Mouse (Mus musculus) hindbrain, embryonic 10.5 days (tissue): ENCODE measurements at regions not wholly inside any gene's neighbourhood (a gene's known extent, or its start where the extent isn't known, plus 50 kb on each side); places are given as distances from the start of the nearest gene placed in this dataset.

ENCODE experiments used
- DNase-seq: peaks from one replicate; pipeline ENCODE4 v3.0.0-alpha.2; 2017; ENCODE audit warnings: low spot score
- H3K27ac ChIP-seq: fragments of 300-500 bp; sonication (generic); 2 replicates; pipeline ENCODE4 v1.5.1; 2016; ENCODE audit warnings: mild to moderate bottlenecking, moderate library complexity
- H3K27me3 ChIP-seq: fragments of 300-500 bp; sonication (generic); 2 replicates; pipeline ENCODE4 v1.6.1; 2016; ENCODE audit warnings: mild to moderate bottlenecking; ENCODE audit not compliant: poor library complexity, insufficient read depth, severe bottlenecking
- H3K36me3 ChIP-seq: fragments of 300-500 bp; sonication (generic); 2 replicates; pipeline ENCODE4 v1.6.1; 2016; ENCODE audit warnings: mild to moderate bottlenecking, moderate library complexity
- H3K4me1 ChIP-seq: fragments of 300-500 bp; sonication (generic); replicated peaks from 2 replicates; pipeline ENCODE4 v1.6.1; 2016; ENCODE audit warnings: mild to moderate bottlenecking
- H3K4me3 ChIP-seq: fragments of 300-500 bp; sonication (generic); 2 replicates; pipeline ENCODE4 v1.5.1; 2016; ENCODE audit warnings: mild to moderate bottlenecking, moderate library complexity
- H3K9me3 ChIP-seq: fragments of 300-500 bp; sonication (generic); 2 replicates; pipeline ENCODE4 v1.6.1; 2016; ENCODE audit warnings: mild to moderate bottlenecking, moderate library complexity
- WGBS: fragments of 180-500 bp; shearing (Covaris S2); methylation state at CpG from one replicate; pipeline ENCODE4 v1.1.7; 2016; 5-methylcytosine and 5-hydroxymethylcytosine counted together

DNA sequence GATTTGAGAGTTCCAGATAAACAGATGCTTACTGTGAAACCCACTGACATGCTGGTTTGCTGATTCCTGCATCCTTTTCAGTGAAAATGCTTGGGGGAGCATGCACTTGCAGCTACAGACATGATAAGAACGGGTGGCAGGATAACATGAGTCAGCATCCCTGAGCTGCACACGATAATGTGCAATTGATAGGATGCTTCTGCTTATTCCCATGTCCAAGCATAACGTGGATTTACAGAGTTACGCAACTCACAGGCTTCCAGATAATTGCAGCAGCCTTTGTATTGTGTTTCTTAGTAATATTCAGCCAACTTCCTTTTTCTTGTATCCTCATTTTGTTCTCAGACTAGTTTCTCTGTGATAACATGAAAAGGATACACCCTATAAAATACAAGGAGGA lies 245.7 kb downstream of the Flrt2 start:
- H3K27me3 ChIP-seq: no peaks in the 10 kb centered on the region
- WGBS: 91% methylated on average over 4 of the region's 4 CpGs
- DNase-seq: no peak
- H3K9me3 ChIP-seq: no peaks in the 10 kb centered on the region
- no peak overlapping the region for H3K4me3 ChIP-seq
- H3K27ac ChIP-seq: no peak overlapping the region
- no peaks in the 10 kb centered on the region for H3K36me3 ChIP-seq
- no peaks in the 10 kb centered on the region for H3K4me1 ChIP-seq

DNA sequence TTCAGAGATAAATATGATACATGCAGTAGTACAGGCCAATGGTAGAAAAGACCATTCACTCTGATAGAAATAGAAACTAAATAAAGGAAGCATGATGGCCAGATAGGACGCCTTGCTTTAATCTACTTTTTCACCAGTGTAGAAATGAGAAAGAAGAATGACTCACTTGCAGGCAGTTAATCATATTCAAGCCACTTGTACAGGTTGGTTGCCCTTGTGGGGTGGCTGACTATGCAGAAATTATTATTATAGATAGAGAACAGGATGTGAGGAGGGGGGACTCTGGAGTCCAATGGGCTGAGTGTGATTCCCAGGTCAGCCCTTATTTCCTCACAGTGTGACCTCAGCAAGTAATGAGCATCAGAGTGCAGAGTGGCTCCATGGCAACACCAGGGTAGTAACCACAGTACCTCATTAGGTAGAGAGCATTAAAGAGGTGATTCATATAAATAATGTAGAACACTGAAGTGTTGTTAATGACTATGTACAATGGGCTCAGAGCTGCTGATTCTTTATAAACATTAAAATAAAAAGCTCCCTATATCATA lies 248.5 kb downstream of the Flrt2 start:
- Histone ChIP-seq H3K27me3 (no peaks in the 10 kb centered on the region), H3K36me3 (no peaks in the 10 kb centered on the region), H3K27ac (no peak overlapping the region), H3K4me1 (no peaks in the 10 kb centered on the region), H3K4me3 (no peak overlapping the region), H3K9me3 (no peaks in the 10 kb centered on the region)
- 91% methylated on average over 1 of the region's 1 CpGs for WGBS
- DNase-seq: no peak

DNA sequence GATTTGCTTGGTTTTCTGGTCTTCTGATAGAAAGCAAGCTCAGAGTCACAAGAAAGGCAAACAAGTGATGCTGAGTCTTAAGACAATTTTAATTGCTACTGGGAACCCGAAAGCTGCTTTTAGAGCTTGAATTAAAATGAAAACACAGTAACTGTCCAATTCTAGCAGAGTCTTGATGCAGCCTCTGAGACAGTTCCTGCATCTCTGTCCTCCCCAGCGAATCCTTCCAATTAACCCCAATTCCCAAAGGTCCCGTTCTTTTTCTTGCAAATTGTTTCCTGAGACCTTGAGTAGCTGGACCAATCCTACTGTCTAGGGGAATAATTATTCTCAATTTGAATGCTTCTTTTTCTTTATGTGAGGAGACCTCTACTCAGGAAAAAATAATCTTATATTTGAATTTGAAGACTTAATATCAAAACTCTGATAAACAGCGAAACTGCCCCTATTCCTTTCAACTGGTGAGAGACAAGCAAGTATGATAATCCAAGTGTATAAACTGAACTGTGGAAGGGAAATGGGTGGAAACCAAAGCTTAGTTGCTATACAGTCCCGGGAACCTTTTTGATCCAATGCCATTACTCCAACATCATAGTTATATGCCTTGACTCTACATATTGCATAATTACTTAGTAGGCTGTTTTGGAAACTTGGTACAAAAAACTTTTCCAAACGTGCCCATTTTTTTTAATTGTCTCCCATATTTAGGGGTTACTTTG lies 267.9 kb downstream of the Flrt2 start:
- 68% methylated on average over 6 of the region's 6 CpGs for WGBS
- no peak overlapping the region for H3K4me3 ChIP-seq
- DNase-seq: no peak
- H3K27ac ChIP-seq: no peak overlapping the region
- H3K36me3 ChIP-seq: no peaks in the 10 kb centered on the region
- no peaks in the 10 kb centered on the region for H3K9me3 ChIP-seq
- H3K4me1 ChIP-seq: no peaks in the 10 kb centered on the region
- H3K27me3 ChIP-seq: peaks cover 13% of the 10 kb centered on the region; the same call in 1 of the 2 replicates

DNA sequence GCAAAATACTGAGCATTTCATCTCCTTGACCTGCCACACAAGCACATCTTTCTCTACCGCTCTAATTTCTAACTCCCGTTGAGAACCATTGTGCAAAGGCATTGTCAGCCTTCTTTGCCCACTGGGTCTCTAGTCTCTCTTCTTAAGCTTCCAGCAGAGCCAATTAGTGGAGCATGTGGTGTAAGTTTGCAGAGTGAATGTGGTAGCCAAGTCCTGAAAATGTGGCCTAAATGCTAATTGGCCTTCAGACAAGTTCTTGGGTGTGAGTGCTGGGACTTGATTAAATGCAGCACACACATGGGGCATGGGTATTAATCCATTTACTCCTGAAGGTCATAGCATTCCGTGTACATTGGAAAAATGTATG lies 268.5 kb downstream of the Flrt2 start:
- 33% methylated on average over 3 of the region's 3 CpGs for WGBS
- no peak for DNase-seq

DNA sequence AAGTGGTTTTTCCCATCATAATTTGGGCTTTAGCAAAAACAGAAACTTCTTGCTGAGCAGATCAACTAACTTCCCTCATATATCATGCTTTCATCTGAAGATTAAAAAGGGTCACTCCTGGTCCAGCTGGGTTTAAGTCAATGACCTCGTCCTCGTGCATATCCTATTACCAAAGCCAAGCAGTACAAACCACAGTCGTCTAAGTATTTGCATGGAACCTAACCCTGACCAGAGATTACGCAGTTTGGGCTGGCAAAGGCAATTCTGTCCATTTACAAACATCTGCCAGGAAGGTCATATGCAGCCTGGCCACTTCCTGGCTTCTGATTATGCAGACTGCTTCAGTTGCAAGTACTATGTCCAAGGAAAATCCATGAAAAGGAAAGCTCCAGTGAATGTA lies 270.8 kb downstream of the Flrt2 start:
- DNase-seq: no peak
- Histone ChIP-seq H3K27ac (no peak overlapping the region), H3K36me3 (no peaks in the 10 kb centered on the region), H3K9me3 (no peaks in the 10 kb centered on the region), H3K27me3 (peaks cover 10% of the 10 kb centered on the region; the same call in 1 of the 2 replicates), H3K4me3 (no peak overlapping the region), H3K4me1 (no peaks in the 10 kb centered on the region)
- 69% methylated on average over 4 of the region's 4 CpGs for WGBS

More for the DNA sequence above, 268.5 kb downstream of the Flrt2 start:
- no peak overlapping the region for H3K27ac ChIP-seq
- H3K27me3 ChIP-seq: peaks cover 13% of the 10 kb centered on the region; the same call in 1 of the 2 replicates
- H3K4me1 ChIP-seq: no peaks in the 10 kb centered on the region
- H3K9me3 ChIP-seq: no peaks in the 10 kb centered on the region
- H3K36me3 ChIP-seq: no peaks in the 10 kb centered on the region
- no peak overlapping the region for H3K4me3 ChIP-seq

DNA sequence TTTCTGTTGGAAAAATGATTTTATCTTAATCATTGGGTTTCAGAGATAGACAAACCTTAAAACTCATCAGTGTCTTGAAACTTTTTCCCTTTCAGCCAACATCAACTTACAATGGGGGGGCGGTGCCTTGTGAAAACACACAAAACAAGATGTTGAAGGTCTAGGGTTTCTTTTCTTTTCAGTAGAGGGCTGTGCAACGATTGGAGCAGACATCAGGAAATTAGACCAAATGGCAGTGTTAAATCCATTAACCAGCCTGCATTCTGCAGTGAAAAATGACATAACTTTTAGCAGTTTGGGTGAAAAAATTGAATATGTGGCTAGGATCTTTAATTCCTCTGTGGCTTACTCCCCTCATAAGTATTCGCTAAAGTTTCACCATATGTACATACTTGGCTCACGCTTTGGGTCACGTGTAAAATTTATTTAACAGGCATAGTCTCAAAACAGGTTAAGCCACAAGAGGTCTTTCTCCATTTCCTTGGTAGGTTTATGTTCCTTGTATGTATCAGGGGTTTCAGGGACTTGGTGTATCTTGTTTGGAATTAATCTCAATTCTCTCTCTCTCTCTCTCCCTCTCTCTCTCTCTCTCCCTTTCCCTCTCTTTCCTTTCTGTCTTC lies 296.8 kb downstream of the Flrt2 start:
- Histone ChIP-seq H3K27ac (no peak overlapping the region), H3K4me3 (no peak overlapping the region), H3K27me3 (no peaks in the 10 kb centered on the region), H3K4me1 (no peaks in the 10 kb centered on the region), H3K9me3 (no peaks in the 10 kb centered on the region), H3K36me3 (no peaks in the 10 kb centered on the region)
- 82% methylated on average over 5 of the region's 5 CpGs for WGBS
- DNase-seq: no peak

DNA sequence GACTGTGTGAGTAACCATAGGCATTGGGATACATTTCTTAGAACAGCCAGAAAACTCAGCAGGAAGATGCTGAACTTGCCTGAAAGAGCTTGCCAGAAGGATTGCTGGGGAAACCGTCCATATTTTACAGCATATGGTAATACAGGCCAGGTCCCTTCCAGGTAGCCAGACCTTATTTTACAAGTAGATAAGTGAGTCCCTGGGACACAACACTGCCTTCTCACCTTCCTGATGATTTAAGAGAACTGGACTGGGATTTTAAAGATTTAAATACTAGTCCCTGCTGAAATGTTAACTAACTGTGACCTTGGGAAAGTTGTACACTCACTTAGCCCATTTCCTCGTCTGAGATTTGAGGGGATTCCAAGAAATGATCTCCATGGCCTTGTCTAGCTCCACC lies 302.9 kb downstream of the Flrt2 start:
- H3K4me3 ChIP-seq: no peak overlapping the region
- no peak for DNase-seq
- no peaks in the 10 kb centered on the region for H3K9me3 ChIP-seq
- no peaks in the 10 kb centered on the region for H3K36me3 ChIP-seq
- H3K27me3 ChIP-seq: no peaks in the 10 kb centered on the region
- no peak overlapping the region for H3K27ac ChIP-seq
- WGBS: 77% methylated on average over 2 of the region's 2 CpGs
- no peaks in the 10 kb centered on the region for H3K4me1 ChIP-seq

DNA sequence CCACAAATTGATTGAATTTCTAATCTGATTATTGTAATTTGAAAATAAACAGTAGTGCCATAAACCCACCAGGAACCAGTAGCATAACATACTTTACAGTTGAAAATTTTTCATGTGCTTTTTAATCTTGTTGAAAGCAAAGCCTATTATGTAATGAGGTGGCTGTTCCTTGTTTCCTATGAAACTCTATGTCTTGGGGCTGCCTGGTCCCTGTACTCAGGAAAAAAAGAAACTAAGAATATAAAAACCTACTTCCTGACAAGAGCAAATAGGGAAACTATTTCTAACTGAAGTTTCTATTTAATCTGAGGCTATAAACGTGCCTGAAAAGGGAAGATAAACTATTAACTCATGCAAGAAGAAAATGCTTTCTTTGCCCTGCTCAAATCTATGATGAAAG lies 338.2 kb downstream of the Flrt2 start:
- Histone ChIP-seq H3K36me3 (no peaks in the 10 kb centered on the region), H3K27ac (no peak overlapping the region), H3K4me1 (no peaks in the 10 kb centered on the region), H3K27me3 (no peaks in the 10 kb centered on the region), H3K4me3 (no peak overlapping the region), H3K9me3 (no peaks in the 10 kb centered on the region)
- no peak for DNase-seq
- WGBS: 59% methylated on average over 1 of the region's 1 CpGs

DNA sequence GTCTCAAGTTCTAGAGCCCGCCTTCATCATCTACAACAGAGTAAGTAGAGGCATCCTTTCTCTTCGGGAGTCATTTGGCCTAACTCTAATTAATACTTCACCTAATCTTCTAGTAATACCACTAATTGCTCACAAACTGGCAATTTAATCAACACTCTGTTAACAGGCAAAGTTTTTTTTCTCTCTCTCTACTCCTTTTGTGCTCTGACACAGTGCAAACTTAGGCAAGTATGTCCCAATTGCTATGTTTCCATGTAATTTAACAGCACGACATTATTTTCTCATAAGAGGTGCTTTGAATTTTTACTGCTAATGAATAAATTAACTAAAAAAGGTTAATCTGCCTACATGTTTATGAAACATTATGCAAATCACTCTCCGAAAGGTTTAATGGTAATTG lies 383.3 kb downstream of the Flrt2 start:
- Histone ChIP-seq H3K4me1 (no peaks in the 10 kb centered on the region), H3K9me3 (no peaks in the 10 kb centered on the region), H3K27me3 (no peaks in the 10 kb centered on the region), H3K36me3 (no peaks in the 10 kb centered on the region), H3K27ac (no peak overlapping the region), H3K4me3 (no peak overlapping the region)
- WGBS: 90% methylated on average over 4 of the region's 4 CpGs
- no peak for DNase-seq

DNA sequence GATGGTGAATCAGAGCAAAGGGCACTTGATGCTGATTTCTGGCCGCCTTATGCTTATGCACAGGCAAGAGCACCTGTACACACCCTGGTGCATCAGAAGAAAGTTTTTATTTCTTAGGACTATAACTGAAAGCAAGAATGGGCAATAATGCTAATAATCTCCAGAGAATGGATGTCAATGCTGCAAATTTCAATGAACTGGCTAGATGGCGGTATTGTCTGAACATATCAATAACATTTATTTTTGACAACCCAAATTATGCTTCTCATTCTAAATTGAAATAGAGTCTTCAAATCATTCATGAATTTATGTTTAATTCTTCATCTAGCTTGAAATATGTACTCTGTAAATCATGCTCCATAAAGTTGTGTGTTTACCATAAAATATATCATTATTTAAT lies 399.0 kb downstream of the Flrt2 start:
- Histone ChIP-seq H3K9me3 (no peaks in the 10 kb centered on the region), H3K27me3 (no peaks in the 10 kb centered on the region), H3K27ac (no peak overlapping the region), H3K4me3 (no peak overlapping the region), H3K4me1 (no peaks in the 10 kb centered on the region), H3K36me3 (no peaks in the 10 kb centered on the region)
- 92% methylated on average over 2 of the region's 2 CpGs for WGBS
- DNase-seq: no peak

DNA sequence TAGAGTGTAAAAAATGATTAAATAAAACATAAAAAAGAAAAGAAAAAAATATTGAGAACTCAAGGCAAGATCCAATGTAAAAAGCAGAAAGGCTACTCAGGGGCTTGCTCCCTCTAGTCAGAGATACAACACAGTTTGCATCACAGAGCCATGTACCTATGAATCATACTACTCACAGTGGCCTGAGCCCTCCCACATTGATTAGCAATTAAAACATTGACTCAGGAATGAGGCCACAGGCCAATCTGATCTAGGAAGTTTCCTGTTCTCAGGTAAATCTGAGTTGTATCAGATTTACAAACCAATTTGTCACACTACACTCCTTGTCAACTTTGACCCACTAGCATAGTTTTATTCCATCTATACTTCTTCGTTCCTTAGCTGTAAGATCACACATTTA lies 414.2 kb downstream of the Flrt2 start:
- no peak for DNase-seq
- 87% methylated on average over 1 of the region's 1 CpGs for WGBS
- Histone ChIP-seq H3K27ac (no peak overlapping the region), H3K9me3 (no peaks in the 10 kb centered on the region), H3K4me3 (no peak overlapping the region), H3K27me3 (no peaks in the 10 kb centered on the region), H3K4me1 (no peaks in the 10 kb centered on the region), H3K36me3 (no peaks in the 10 kb centered on the region)

DNA sequence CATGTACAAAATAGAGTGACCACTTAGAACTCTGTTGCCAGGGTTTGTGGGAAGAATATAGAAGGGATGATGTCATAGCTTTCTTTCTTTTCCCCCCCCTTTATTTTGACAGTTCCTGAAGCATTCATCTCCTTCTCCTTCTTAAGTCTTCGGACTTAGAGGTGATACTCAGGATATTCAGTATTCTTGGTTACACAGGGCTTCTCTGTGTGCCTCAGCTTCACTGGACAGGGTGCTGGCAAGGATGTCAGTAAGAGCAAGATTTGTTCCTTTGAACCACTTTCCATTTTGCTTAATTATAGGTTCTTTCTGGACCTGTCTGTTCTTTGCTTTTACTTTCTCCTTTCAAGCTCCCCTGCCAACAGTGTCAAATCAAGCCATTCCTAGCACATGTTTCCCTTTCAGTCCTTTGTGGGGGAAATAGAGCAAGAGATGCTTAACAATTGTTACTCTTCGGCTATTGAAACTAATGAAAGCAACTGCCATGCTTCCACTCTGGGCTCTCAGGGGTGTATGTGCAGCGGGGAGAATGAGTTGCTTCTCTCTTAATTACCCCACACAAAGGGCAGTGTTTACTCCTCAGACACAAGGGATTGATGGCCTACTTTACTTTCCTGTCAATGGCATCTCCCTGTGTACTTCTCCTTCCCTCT lies 422.8 kb downstream of the Flrt2 start:
- Histone ChIP-seq H3K9me3 (no peaks in the 10 kb centered on the region), H3K27ac (no peak overlapping the region)
- WGBS: 32% methylated on average over 3 of the region's 3 CpGs

DNA sequence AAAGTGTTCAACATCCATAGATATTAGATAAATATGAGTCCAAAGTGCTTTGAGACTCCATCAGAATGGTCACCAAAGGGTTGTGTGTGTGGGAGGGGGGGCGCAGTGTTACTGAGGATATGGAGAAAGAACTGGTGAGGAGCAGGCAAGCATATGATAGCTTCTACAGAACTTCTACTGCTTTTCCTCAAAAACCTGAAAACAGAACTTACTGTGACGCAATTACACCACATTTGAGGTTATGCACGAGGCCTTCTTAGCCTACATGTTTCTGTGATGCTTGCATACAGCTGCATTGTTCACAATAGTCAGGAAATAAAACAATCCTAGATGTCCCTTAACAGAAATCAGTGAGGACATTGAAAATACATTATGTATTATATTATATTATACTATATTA lies 425.5 kb downstream of the Flrt2 start:
- no peak for DNase-seq
- H3K4me3 ChIP-seq: no peak overlapping the region
- peaks cover 6% of the 10 kb centered on the region; the same call in 1 of the 2 replicates for H3K4me1 ChIP-seq
- H3K27ac ChIP-seq: no peak overlapping the region
- no peaks in the 10 kb centered on the region for H3K36me3 ChIP-seq
- H3K9me3 ChIP-seq: no peaks in the 10 kb centered on the region
- WGBS: 92% methylated on average over 3 of the region's 3 CpGs
- no peaks in the 10 kb centered on the region for H3K27me3 ChIP-seq

More for the DNA sequence above, 422.8 kb downstream of the Flrt2 start:
- no peaks in the 10 kb centered on the region for H3K27me3 ChIP-seq
- no peak for DNase-seq
- no peak overlapping the region for H3K4me3 ChIP-seq
- no peaks in the 10 kb centered on the region for H3K36me3 ChIP-seq
- peaks cover 6% of the 10 kb centered on the region; the same call in 1 of the 2 replicates for H3K4me1 ChIP-seq
